Mouse (Mus musculus) myocyte (in vitro differentiated cells): Measurements from ENCODE around the gene Mctp1. TPM values are rescaled to one million over a fixed set of nuclear protein-coding genes. Genes with fewer than 3 reads are reported as not detected.
"Not testable (repeated sequence)": the region's sequence is repeated elsewhere in the genome, so short reads cannot be mapped to it uniquely, and the experiment has no call there.

Experiments
- H3K27me3 ChIP-seq: one replicate; pipeline ENCODE4 v1.6.1; 2011; ENCODE audit not compliant: control insufficient read depth, insufficient read depth, insufficient read length
- H3K36me3 ChIP-seq: one replicate; pipeline ENCODE4 v1.6.1; 2011; ENCODE audit not compliant: control insufficient read depth, insufficient read depth
- H3K4me2 ChIP-seq: one replicate; pipeline ENCODE4 v1.6.1; 2011; ENCODE audit warnings: low read depth, control low read depth
- H3K4me3 ChIP-seq: one replicate; pipeline ENCODE4 v1.5.1; 2011; ENCODE audit warnings: mild to moderate bottlenecking, control low read depth, moderate library complexity
- H3K79me2 ChIP-seq: one replicate; pipeline ENCODE4 v1.6.1; 2011; ENCODE audit not compliant: control insufficient read depth, insufficient read depth
- H3ac ChIP-seq: one replicate; pipeline ENCODE4 v1.6.1; 2011; ENCODE audit not compliant: control insufficient read depth, insufficient read length
- CEBPB ChIP-seq: IDR thresholded peaks from 2 replicates; pipeline ENCODE4 v1.6.1; 2011; ENCODE audit warnings: mild to moderate bottlenecking, moderate library complexity; ENCODE audit not compliant: poor library complexity, insufficient read depth, severe bottlenecking
- E2F4 ChIP-seq: IDR thresholded peaks from one replicate; pipeline ENCODE4 v1.6.1; 2011; ENCODE audit warnings: mild to moderate bottlenecking, control low read depth, moderate library complexity; ENCODE audit not compliant: insufficient read depth
- MAX ChIP-seq: IDR thresholded peaks from one replicate; pipeline ENCODE4 v1.6.1; 2011; ENCODE audit warnings: low read depth, mild to moderate bottlenecking, control low read depth
- MYOD1 ChIP-seq, 3 experiments: IDR thresholded peaks; one replicate each; pipeline ENCODE4 v1.6.1; 2011; ENCODE audit warnings: control low read depth in 2 of 3, low read depth in 2 of 3, mild to moderate bottlenecking in 2 of 3, moderate library complexity in 1 of 3; ENCODE audit not compliant: insufficient read length in 2 of 3, control insufficient read depth in 1 of 3
- MYOG ChIP-seq, 3 experiments: IDR thresholded peaks; one replicate each; pipeline ENCODE4 v1.6.1; 2011; ENCODE audit warnings: control low read depth in 2 of 3, low read depth in 2 of 3, mild to moderate bottlenecking in 2 of 3; ENCODE audit not compliant: insufficient read length in 2 of 3, control insufficient read depth in 1 of 3, insufficient read depth in 1 of 3
- POLR2A ChIP-seq: IDR thresholded peaks from one replicate; pipeline ENCODE4 v1.6.1; 2011; ENCODE audit warnings: low read depth, mild to moderate bottlenecking, control low read depth, moderate library complexity; ENCODE audit not compliant: insufficient read length
- POLR2AphosphoS2 ChIP-seq: IDR thresholded peaks from one replicate; pipeline ENCODE4 v1.6.1; 2011; ENCODE audit warnings: low read depth, control low read depth; ENCODE audit not compliant: insufficient read length
- REST ChIP-seq: IDR thresholded peaks from one replicate; pipeline ENCODE4 v1.6.1; 2011; ENCODE audit warnings: mild to moderate bottlenecking, control low read depth, moderate library complexity; ENCODE audit not compliant: insufficient read depth, insufficient read length
- SRF ChIP-seq: IDR thresholded peaks from one replicate; pipeline ENCODE4 v1.6.1; 2011; ENCODE audit warnings: low read depth; ENCODE audit not compliant: control insufficient read depth, insufficient read length
- TCF12 ChIP-seq: IDR thresholded peaks from one replicate; pipeline ENCODE4 v1.6.1; 2011; ENCODE audit warnings: mild to moderate bottlenecking, control low read depth; ENCODE audit not compliant: poor library complexity, insufficient read depth, severe bottlenecking
- TCF3 ChIP-seq: IDR thresholded peaks from one replicate; pipeline ENCODE4 v1.6.1; 2011; ENCODE audit warnings: low read depth, control low read depth; ENCODE audit not compliant: insufficient read length
- USF1 ChIP-seq: IDR thresholded peaks from one replicate; pipeline ENCODE4 v1.6.1; 2011; ENCODE audit warnings: low read depth, mild to moderate bottlenecking, control low read depth, moderate library complexity
- polyA plus RNA-seq: library from polyadenylated mRNA; unstranded; fragments of >200 nt; fragmentation: generic; extraction: Trizol; gene quantifications from one replicate; pipeline ENCODE4 v1.2.1, GENCODE M21; 2012; ENCODE audit warnings: missing spikeins

Mctp1 gene
- polyA plus RNA-seq, 1 experiment: 0.67 TPM

GRCm38 (mm10) chr13:76447528-76447927, 63.2 kb downstream of the Mctp1 start:
- H3K27me3 ChIP-seq: no peaks in the 10 kb centered on the region
- TF ChIP-seq TCF3: no peak
- TF ChIP-seq POLR2A: no peak
- TF ChIP-seq USF1: no peak
- no peak for TF ChIP-seq REST
- no peak for TF ChIP-seq CEBPB
- TF ChIP-seq E2F4: no peak
- no peak for TF ChIP-seq POLR2AphosphoS2
- no peak for TF ChIP-seq SRF
- TF ChIP-seq TCF12: no peak
- TF ChIP-seq MAX: no peak
- no peak for TF ChIP-seq MYOD1 (IDR thresholded peaks at IDR 0.05; ENCODE audit: control insufficient read depth in 1 of 3, insufficient read length in 2 of 3, low read depth in 2 of 3)
- no peak for TF ChIP-seq MYOG (IDR thresholded peaks at IDR 0.05; ENCODE audit: control insufficient read depth in 1 of 3, insufficient read depth in 1 of 3, insufficient read length in 2 of 3, low read depth in 2 of 3)

GRCm38 (mm10) chr13:76451526-76451925, 67.2 kb downstream of the Mctp1 start:
- H3K79me2 ChIP-seq, H3K27me3 ChIP-seq, H3ac ChIP-seq, H3K4me2 ChIP-seq, H3K4me3 ChIP-seq, H3K36me3 ChIP-seq: not testable (repeated sequence)

More at GRCm38 (mm10) chr13:76447528-76447927, 63.2 kb downstream of the Mctp1 start:
- Histone ChIP-seq H3K79me2 (no peaks in the 10 kb centered on the region), H3K36me3 (no peaks in the 10 kb centered on the region), H3K4me2 (no peak overlapping the region), H3ac (no peak overlapping the region), H3K4me3 (no peak overlapping the region)

- H3K27me3 ChIP-seq: no peaks in the 10 kb centered on the region
- TF ChIP-seq TCF12 (no peak), USF1 (no peak), SRF (no peak), TCF3 (no peak), REST (no peak), POLR2AphosphoS2 (no peak), MYOG (IDR thresholded peaks at IDR 0.05; ENCODE audit: control insufficient read depth in 1 of 3, insufficient read depth in 1 of 3, insufficient read length in 2 of 3, low read depth in 2 of 3) (no peak), MAX (no peak), MYOD1 (IDR thresholded peaks at IDR 0.05; ENCODE audit: control insufficient read depth in 1 of 3, insufficient read length in 2 of 3, low read depth in 2 of 3) (no peak), CEBPB (no peak), E2F4 (no peak), POLR2A (no peak)
Observed at GRCm38 (mm10) chr13:76481601-76482000, 97.3 kb downstream of the Mctp1 start.

GRCm38 (mm10) chr13:76482998-76483397, 98.7 kb downstream of the Mctp1 start:
- H3K36me3 ChIP-seq: no peaks in the 10 kb centered on the region

More at GRCm38 (mm10) chr13:76481601-76482000, 97.3 kb downstream of the Mctp1 start:
- Histone ChIP-seq H3K36me3 (no peaks in the 10 kb centered on the region), H3ac (no peak overlapping the region), H3K4me3 (no peak overlapping the region), H3K79me2 (no peaks in the 10 kb centered on the region), H3K4me2 (no peak overlapping the region)

GRCm38 (mm10) chr13:76484086-76484709, 99.9 kb downstream of the Mctp1 start:
- Histone ChIP-seq H3K4me2 (no peak overlapping the region), H3K4me3 (no peak overlapping the region), H3K36me3 (no peaks in the 10 kb centered on the region), H3ac (no peak overlapping the region), H3K27me3 (no peaks in the 10 kb centered on the region), H3K79me2 (no peaks in the 10 kb centered on the region)
- TF ChIP-seq REST (no peak), POLR2AphosphoS2 (no peak), MAX (no peak), TCF3 (no peak), CEBPB (no peak), MYOD1 (IDR thresholded peaks at IDR 0.05; ENCODE audit: control insufficient read depth in 1 of 3, insufficient read length in 2 of 3, low read depth in 2 of 3) (no peak), TCF12 (no peak), MYOG (IDR thresholded peaks at IDR 0.05; ENCODE audit: control insufficient read depth in 1 of 3, insufficient read depth in 1 of 3, insufficient read length in 2 of 3, low read depth in 2 of 3) (no peak), POLR2A (no peak), E2F4 (no peak), USF1 (no peak), SRF (no peak)

More at GRCm38 (mm10) chr13:76482998-76483397, 98.7 kb downstream of the Mctp1 start:
- H3K4me2 ChIP-seq: no peak overlapping the region
- H3K79me2 ChIP-seq: no peaks in the 10 kb centered on the region
- no peaks in the 10 kb centered on the region for H3K27me3 ChIP-seq
- H3K4me3 ChIP-seq: no peak overlapping the region
- H3ac ChIP-seq: no peak overlapping the region
- TF ChIP-seq POLR2AphosphoS2: no peak
- no peak for TF ChIP-seq TCF3
- no peak for TF ChIP-seq USF1
- TF ChIP-seq MAX: no peak
- no peak for TF ChIP-seq POLR2A
- no peak for TF ChIP-seq TCF12
- TF ChIP-seq MYOG (IDR thresholded peaks at IDR 0.05; ENCODE audit: control insufficient read depth in 1 of 3, insufficient read depth in 1 of 3, insufficient read length in 2 of 3, low read depth in 2 of 3): no peak
- TF ChIP-seq SRF: no peak
- TF ChIP-seq MYOD1 (IDR thresholded peaks at IDR 0.05; ENCODE audit: control insufficient read depth in 1 of 3, insufficient read length in 2 of 3, low read depth in 2 of 3): no peak
- no peak for TF ChIP-seq REST
- no peak for TF ChIP-seq CEBPB
- no peak for TF ChIP-seq E2F4
